Mouse (Mus musculus): Measurements from ENCODE around the gene Limk1. TPM values are rescaled to one million over a fixed set of nuclear protein-coding genes. Genes with fewer than 3 reads are reported as not detected.
A peak's percentile ranks its signal among the peaks of the same experiment; 100 is the strongest.

The Limk1 gene
- total and polyA plus RNA-seq, 3 experiments = 1.3 to 1.5 (median 1.5) TPM

- ATAC-seq (ENCODE audit: extremely low read depth, insufficient number of reproducible peaks, low FRiP score, poor library complexity, severe bottlenecking) (no peak), DNase-seq (ENCODE audit: low spot score) (no peak)
- TF ChIP-seq TAL1 (conservative IDR thresholded peaks at IDR 0.05; ENCODE audit: low read depth, low read length) = no peak
- no peak for TF ChIP-seq POLR2AphosphoS5 (IDR thresholded peaks at IDR 0.05; ENCODE audit: insufficient replicate concordance, low read depth, low read length)
- Histone ChIP-seq H3K4me1 (ENCODE audit: insufficient read depth, low read depth, low read length) (peaks cover 43% of the 10 kb centered on the region), H3K4me3 (ENCODE audit: low read depth, low read length) (peak overlapping the region; percentile 93), H3K9me3 (replicated peaks) (no peaks in the 10 kb centered on the region), H3K36me3 (replicated peaks) (peaks cover 43% of the 10 kb centered on the region), H3K27me3 (ENCODE audit: insufficient read depth, low read length) (no peaks in the 10 kb centered on the region)
These were observed 50.5 kb downstream of the Limk1 start for GRCm38 (mm10) chr5:134637820-134638367.

- no peaks in the 10 kb centered on the region for H3K27me3 ChIP-seq (ENCODE audit: insufficient read depth, low read length)
- H3K4me3 ChIP-seq (ENCODE audit: low read depth, low read length) = no peak overlapping the region
- ATAC-seq (ENCODE audit: extremely low read depth, insufficient number of reproducible peaks, low FRiP score, poor library complexity, severe bottlenecking) = no peak
- TF ChIP-seq POLR2AphosphoS5 (IDR thresholded peaks at IDR 0.05; ENCODE audit: insufficient replicate concordance, low read depth, low read length) (no peak), GATA1 (IDR thresholded peaks at IDR 0.05; ENCODE audit: borderline replicate concordance, low read length) (no peak), CTCF (IDR thresholded peaks at IDR 0.05; ENCODE audit: low read depth, low read length) (no peak), GATA2 (IDR thresholded peaks at IDR 0.05; ENCODE audit: borderline replicate concordance, low read depth, low read length) (no peak), TAL1 (conservative IDR thresholded peaks at IDR 0.05; ENCODE audit: low read depth, low read length) (no peak)
- no peaks in the 10 kb centered on the region for H3K9me3 ChIP-seq (replicated peaks)
- peaks cover 72% of the 10 kb centered on the region for H3K4me1 ChIP-seq (ENCODE audit: insufficient read depth, low read depth, low read length)
- peaks cover 93% of the 10 kb centered on the region for H3K36me3 ChIP-seq (replicated peaks)
- DNase-seq (ENCODE audit: low spot score) = no peak
These were observed 55.6 kb downstream of the Limk1 start for GRCm38 (mm10) chr5:134632841-134633240.

- Histone ChIP-seq H3K9me3 (replicated peaks) (no peaks in the 10 kb centered on the region), H3K36me3 (replicated peaks) (peaks cover 98% of the 10 kb centered on the region), H3K4me3 (ENCODE audit: low read depth, low read length) (no peak overlapping the region), H3K27me3 (ENCODE audit: insufficient read depth, low read length) (no peaks in the 10 kb centered on the region), H3K4me1 (ENCODE audit: insufficient read depth, low read depth, low read length) (peaks cover 70% of the 10 kb centered on the region)
- ATAC-seq (ENCODE audit: extremely low read depth, insufficient number of reproducible peaks, low FRiP score, poor library complexity, severe bottlenecking) (no peak), DNase-seq (ENCODE audit: low spot score) (no peak)
- TF ChIP-seq CTCF (IDR thresholded peaks at IDR 0.05; ENCODE audit: low read depth, low read length) = no peak
- TF ChIP-seq GATA2 (IDR thresholded peaks at IDR 0.05; ENCODE audit: borderline replicate concordance, low read depth, low read length) = no peak
- no peak for TF ChIP-seq POLR2AphosphoS5 (IDR thresholded peaks at IDR 0.05; ENCODE audit: insufficient replicate concordance, low read depth, low read length)
- TF ChIP-seq TAL1 (conservative IDR thresholded peaks at IDR 0.05; ENCODE audit: low read depth, low read length) = no peak
- TF ChIP-seq GATA1 (IDR thresholded peaks at IDR 0.05; ENCODE audit: borderline replicate concordance, low read length) = no peak
These were observed 57.6 kb downstream of the Limk1 start for GRCm38 (mm10) chr5:134630835-134631234.

- ATAC-seq (ENCODE audit: extremely low read depth, insufficient number of reproducible peaks, low FRiP score, poor library complexity, severe bottlenecking) (no peak), DNase-seq (ENCODE audit: low spot score) (no peak)
- Histone ChIP-seq H3K27me3 (ENCODE audit: insufficient read depth, low read length) (no peaks in the 10 kb centered on the region), H3K36me3 (replicated peaks) (peaks cover 99% of the 10 kb centered on the region), H3K4me3 (ENCODE audit: low read depth, low read length) (no peak overlapping the region), H3K9me3 (replicated peaks) (no peaks in the 10 kb centered on the region), H3K4me1 (ENCODE audit: insufficient read depth, low read depth, low read length) (peaks cover 64% of the 10 kb centered on the region)
- TF ChIP-seq GATA2 (IDR thresholded peaks at IDR 0.05; ENCODE audit: borderline replicate concordance, low read depth, low read length) (no peak), CTCF (IDR thresholded peaks at IDR 0.05; ENCODE audit: low read depth, low read length) (no peak), POLR2AphosphoS5 (IDR thresholded peaks at IDR 0.05; ENCODE audit: insufficient replicate concordance, low read depth, low read length) (no peak)
These were observed 58.9 kb downstream of the Limk1 start for GRCm38 (mm10) chr5:134629508-134629907.

- Histone ChIP-seq H3K4me3 (ENCODE audit: low read depth, low read length) (no peak overlapping the region), H3K9me3 (replicated peaks) (no peaks in the 10 kb centered on the region), H3K4me1 (ENCODE audit: insufficient read depth, low read depth, low read length) (peaks cover 28% of the 10 kb centered on the region), H3K36me3 (replicated peaks) (peaks cover 100% of the 10 kb centered on the region), H3K27me3 (ENCODE audit: insufficient read depth, low read length) (no peaks in the 10 kb centered on the region; the same call in 1 of the 2 replicates)
- no peak for DNase-seq (ENCODE audit: low spot score)
- no peak for ATAC-seq (ENCODE audit: extremely low read depth, insufficient number of reproducible peaks, low FRiP score, poor library complexity, severe bottlenecking)
- TF ChIP-seq POLR2AphosphoS5 (IDR thresholded peaks at IDR 0.05; ENCODE audit: insufficient replicate concordance, low read depth, low read length) = no peak
- no peak for TF ChIP-seq GATA2 (IDR thresholded peaks at IDR 0.05; ENCODE audit: borderline replicate concordance, low read depth, low read length)
- TF ChIP-seq TAL1 (conservative IDR thresholded peaks at IDR 0.05; ENCODE audit: low read depth, low read length) = no peak
- TF ChIP-seq GATA1 (IDR thresholded peaks at IDR 0.05; ENCODE audit: borderline replicate concordance, low read length) = no peak
- TF ChIP-seq CTCF (IDR thresholded peaks at IDR 0.05; ENCODE audit: low read depth, low read length) = no peak
These were observed 66.3 kb downstream of the Limk1 start for GRCm38 (mm10) chr5:134622069-134622468.

GRCm38 (mm10) chr5:134621099-134621640 lies 67.2 kb downstream of the Limk1 start:
- Histone ChIP-seq H3K4me3 (ENCODE audit: low read depth, low read length) (no peak overlapping the region), H3K36me3 (replicated peaks) (peaks cover 97% of the 10 kb centered on the region), H3K9me3 (replicated peaks) (no peaks in the 10 kb centered on the region), H3K4me1 (ENCODE audit: insufficient read depth, low read depth, low read length) (peaks cover 24% of the 10 kb centered on the region), H3K27me3 (ENCODE audit: insufficient read depth, low read length) (no peaks in the 10 kb centered on the region; the same call in 1 of the 2 replicates)
- TF ChIP-seq TAL1 (conservative IDR thresholded peaks at IDR 0.05; ENCODE audit: low read depth, low read length) = no peak
- TF ChIP-seq GATA2 (IDR thresholded peaks at IDR 0.05; ENCODE audit: borderline replicate concordance, low read depth, low read length) = no peak
- no peak for TF ChIP-seq CTCF (IDR thresholded peaks at IDR 0.05; ENCODE audit: low read depth, low read length)
- TF ChIP-seq POLR2AphosphoS5 (IDR thresholded peaks at IDR 0.05; ENCODE audit: insufficient replicate concordance, low read depth, low read length) = no peak
- no peak for TF ChIP-seq GATA1 (IDR thresholded peaks at IDR 0.05; ENCODE audit: borderline replicate concordance, low read length)
- ATAC-seq (ENCODE audit: extremely low read depth, insufficient number of reproducible peaks, low FRiP score, poor library complexity, severe bottlenecking) (no peak), DNase-seq (ENCODE audit: low spot score) (no peak)

Data from G1E (cell line).